Comparison of ENCODE assay signal across 9 mouse cellular contexts in the genomic region with DNA sequence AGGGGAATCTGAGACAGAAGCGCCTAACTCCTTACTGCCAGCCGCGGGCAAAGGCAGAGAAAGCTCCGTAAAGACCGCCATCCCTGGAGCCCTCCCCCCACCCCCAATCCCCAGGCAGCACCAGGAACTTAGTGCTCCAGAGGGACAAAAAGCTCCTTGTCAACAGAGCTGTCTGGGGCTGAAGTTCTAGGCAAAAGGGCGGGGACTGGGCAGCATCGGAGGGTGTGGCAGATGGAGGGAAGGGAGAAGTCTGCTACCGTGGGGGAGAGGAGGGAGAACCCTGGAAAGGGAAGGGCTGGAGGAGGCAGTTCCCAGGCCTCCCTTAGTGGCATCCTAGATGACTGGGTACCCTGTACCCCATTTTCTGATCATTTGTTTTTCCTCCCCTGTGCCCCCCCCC. TPM values are rescaled to one million over a fixed set of nuclear protein-coding genes. Genes with fewer than 3 reads are reported as not detected.
DNase-seq lines count a peak whose midpoint lies in the region; ATAC-seq and TF ChIP-seq lines count a peak whose summit lies in the region.
"Had no signal": no experiment of that assay in that cellular context is flagged by ENCODE, and none has a peak within 500 bp of the region (broad histone marks: within the 10 kb centered on the region; RNA-seq: fewer than 3 reads in every experiment).

No protein-coding gene starts in this region.

- peaks cover 24% of the 10 kb centered on the region for H3K4me1 ChIP-seq in forebrain, postnatal 0 days (ENCODE audit: insufficient read depth)
- peaks cover 51% of the 10 kb centered on the region for H3K4me1 ChIP-seq in midbrain, embryonic 13.5 days (replicated peaks)

- ATAC-seq in cerebellum, adult (ENCODE audit: insufficient number of reproducible peaks, low FRiP score, low TSS enrichment) = no peak
- ATAC-seq in forebrain, postnatal 0 days = no peak
- ATAC-seq in midbrain, embryonic 13.5 days = no peak

- intact Hi-C loops in gastrocnemius, postnatal 36 days (cut with DNase I) = no loop called here

- WGBS in forebrain, postnatal 0 days = 4% methylated on average over 8 of the region's 8 CpGs
- WGBS in midbrain, embryonic 13.5 days = 6% methylated on average over 8 of the region's 8 CpGs

- DNase-seq in cerebellum, adult 18-20 months = peak; percentile 50 to 75
- peak; percentile 77 for DNase-seq in brain, embryonic 14.5 days (ENCODE audit: low read depth)
- DNase-seq in forebrain, postnatal 0 days = no peak
- no peak for DNase-seq in right cerebral cortex, postnatal 36 days (ENCODE audit: low spot score in 2 of 2)
- no peak for DNase-seq in gastrocnemius, postnatal 36 days
- no peak for DNase-seq in adrenal gland, postnatal 36 days
- DNase-seq: adrenal gland, adult 8-10 months had no signal

- H3K36me3 ChIP-seq in forebrain, postnatal 0 days (ENCODE audit: insufficient read depth) = peaks cover 44% of the 10 kb centered on the region
- peaks cover 48% of the 10 kb centered on the region for H3K36me3 ChIP-seq in midbrain, embryonic 13.5 days

- no peak overlapping the region for H3K4me3 ChIP-seq in forebrain, postnatal 0 days (ENCODE audit: low read depth, low read length)
- H3K4me3 ChIP-seq in midbrain, embryonic 13.5 days (replicated peaks) = peak overlapping the region; percentile 50; the same call in 1 of the 2 replicates

- peak overlapping the region; percentile 88 for H3K4me2 ChIP-seq in forebrain, postnatal 0 days (ENCODE audit: low read depth)
- H3K4me2 ChIP-seq in midbrain, embryonic 13.5 days (replicated peaks) = peak overlapping the region; percentile 77

- peak overlapping the region; percentile 10; the same call in 1 of the 2 replicates for H3K9ac ChIP-seq in forebrain, postnatal 0 days
- no peak overlapping the region for H3K9ac ChIP-seq in midbrain, embryonic 13.5 days (replicated peaks)

- no peaks in the 10 kb centered on the region for H3K27me3 ChIP-seq in forebrain, postnatal 0 days (ENCODE audit: insufficient read depth, low read length)
- no peaks in the 10 kb centered on the region for H3K27me3 ChIP-seq in midbrain, embryonic 13.5 days

- H3K27ac ChIP-seq in forebrain, postnatal 0 days (ENCODE audit: low read depth, low read length) = no peak overlapping the region
- no peak overlapping the region for H3K27ac ChIP-seq in midbrain, embryonic 13.5 days

- H3K9me3 ChIP-seq in forebrain, postnatal 0 days (ENCODE audit: low read length) = no peaks in the 10 kb centered on the region
- no peaks in the 10 kb centered on the region for H3K9me3 ChIP-seq in midbrain, embryonic 13.5 days

- TF ChIP-seq CTCF in brain, embryonic 14.5 days (IDR thresholded peaks at IDR 0.05; ENCODE audit: borderline replicate concordance, extremely low read depth, insufficient read depth, insufficient read length) = no peak
- TF ChIP-seq CTCF in forebrain, postnatal 0 days (IDR thresholded peaks at IDR 0.05; ENCODE audit: low read depth) = no peak

- no peak for TF ChIP-seq POLR2A in brain, embryonic 14.5 days (IDR thresholded peaks at IDR 0.05; ENCODE audit: borderline replicate concordance, extremely low read depth, insufficient read depth, insufficient read length, poor library complexity, severe bottlenecking)

RNA-seq across cellular contexts. Expression of gene Map1a, which starts 8.7 kb away (rescaled TPM):
- 13.7 and 23.4 TPM in 2 replicates for polyA plus RNA-seq in brain, embryonic 14.5 days (2012; rRNA removed)
- 75.6 and 76.0 TPM in 2 replicates for total RNA-seq in forebrain, postnatal 0 days (2014; rRNA removed)
- 18.1 and 27.4 TPM in 2 replicates for polyA plus RNA-seq in forebrain, postnatal 0 days (2015; fragmentation: Nextera tagmentation; extraction: Ambion mirVana)
- 18.1 and 20.6 TPM in 2 replicates for polyA plus RNA-seq in midbrain, embryonic 13.5 days (2015; fragmentation: Nextera tagmentation; extraction: Ambion mirVana)
- total RNA-seq in gastrocnemius, postnatal 36 days (2021) = 1 to 10 TPM; 6.7 to 8.1 TPM
- total RNA-seq in adrenal gland, postnatal 36 days (2021) = 1 to 10 TPM; 6.0 to 7.0 TPM

RNA-seq across cellular contexts. Expression of gene Trp53bp1, which starts 26.9 kb away (rescaled TPM):
- polyA plus RNA-seq in brain, embryonic 14.5 days (2012; rRNA removed) = 142 and 175 TPM in 2 replicates
- total RNA-seq in forebrain, postnatal 0 days (2014; rRNA removed) = 154 and 183 TPM in 2 replicates
- 49.9 and 80.9 TPM in 2 replicates for polyA plus RNA-seq in forebrain, postnatal 0 days (2015; fragmentation: Nextera tagmentation; extraction: Ambion mirVana)
- polyA plus RNA-seq in midbrain, embryonic 13.5 days (2015; fragmentation: Nextera tagmentation; extraction: Ambion mirVana) = 212 and 229 TPM in 2 replicates
- 10 to 100 TPM; 14.2 to 16.0 TPM for total RNA-seq in gastrocnemius, postnatal 36 days (2021)
- 10 to 100 TPM; 59.0 to 73.9 TPM for total RNA-seq in adrenal gland, postnatal 36 days (2021)

RNA-seq across cellular contexts. Expression of gene Ppip5k1, which starts 57.1 kb away (rescaled TPM):
- 22.1 and 25.8 TPM in 2 replicates for polyA plus RNA-seq in brain, embryonic 14.5 days (2012; rRNA removed)
- 11.1 and 12.4 TPM in 2 replicates for total RNA-seq in forebrain, postnatal 0 days (2014; rRNA removed)
- polyA plus RNA-seq in forebrain, postnatal 0 days (2015; fragmentation: Nextera tagmentation; extraction: Ambion mirVana) = 10.9 and 13.6 TPM in 2 replicates
- polyA plus RNA-seq in midbrain, embryonic 13.5 days (2015; fragmentation: Nextera tagmentation; extraction: Ambion mirVana) = 18.0 and 21.0 TPM in 2 replicates
- 10 to 100 TPM; 63.1 to 84.5 TPM for total RNA-seq in gastrocnemius, postnatal 36 days (2021)
- 10 to 100 TPM; 49.5 to 50.3 TPM for total RNA-seq in adrenal gland, postnatal 36 days (2021)

RNA-seq across cellular contexts. Expression of gene Ckmt1, which starts 59.4 kb away (rescaled TPM):
- 39.0 and 49.9 TPM in 2 replicates for polyA plus RNA-seq in brain, embryonic 14.5 days (2012; rRNA removed)
- total RNA-seq in forebrain, postnatal 0 days (2014; rRNA removed) = 73.2 and 77.4 TPM in 2 replicates
- 69.3 and 80.6 TPM in 2 replicates for polyA plus RNA-seq in forebrain, postnatal 0 days (2015; fragmentation: Nextera tagmentation; extraction: Ambion mirVana)
- 25.1 and 25.7 TPM in 2 replicates for polyA plus RNA-seq in midbrain, embryonic 13.5 days (2015; fragmentation: Nextera tagmentation; extraction: Ambion mirVana)
- not detected for total RNA-seq in gastrocnemius, postnatal 36 days (2021)
- 1 to 10 TPM; 5.8 to 6.6 TPM for total RNA-seq in adrenal gland, postnatal 36 days (2021)

Comparison
In these comparisons a context has a peak if more than half of its experiments do, and no peak if none do; other contexts are left out.
1. DNase-seq: peak in cerebellum, adult 18-20 months (2 of 2) and brain, embryonic 14.5 days (single experiment); none in forebrain, postnatal 0 days (single experiment), right cerebral cortex, postnatal 36 days (0 of 2), gastrocnemius, postnatal 36 days (0 of 2) and adrenal gland, postnatal 36 days (0 of 2).